Mouse (Mus musculus) lung, postnatal 0 days (tissue): ENCODE measurements around the gene Pnpt1.

ENCODE experiments used
- CTCF ChIP-seq: IDR thresholded peaks from 2 replicates; pipeline ENCODE4 v1.5.1; 2016; ENCODE audit warnings: antibody characterized with exemption, mild to moderate bottlenecking
- EP300 ChIP-seq: IDR thresholded peaks from 2 replicates; pipeline ENCODE4 v1.6.1; 2016; ENCODE audit warnings: antibody characterized with exemption, mild to moderate bottlenecking, control low read depth

DNA sequence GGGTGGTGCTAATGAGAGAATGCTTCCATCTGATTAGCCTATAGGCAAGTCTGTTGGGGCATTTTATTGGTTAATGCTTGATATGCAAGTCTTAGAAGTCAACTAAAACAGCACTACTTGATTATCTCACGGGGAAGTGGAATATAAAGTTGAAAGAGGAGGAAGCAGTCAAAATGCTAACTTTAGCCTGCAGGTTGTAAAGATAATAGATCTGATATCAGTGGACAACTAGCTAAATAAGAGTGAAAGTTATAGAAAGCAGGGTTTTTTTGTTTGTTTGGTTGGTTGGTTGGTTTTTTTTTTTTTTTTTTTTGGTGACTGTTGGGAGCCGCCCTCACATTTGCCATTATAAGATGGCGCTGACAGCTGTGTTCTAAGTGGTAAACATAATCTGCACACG, 33.0 kb downstream of the Pnpt1 start:
- TF ChIP-seq EP300 (no peak), CTCF (no peak)
